7 mouse cellular contexts compared by ENCODE assay signal in the genomic region with DNA sequence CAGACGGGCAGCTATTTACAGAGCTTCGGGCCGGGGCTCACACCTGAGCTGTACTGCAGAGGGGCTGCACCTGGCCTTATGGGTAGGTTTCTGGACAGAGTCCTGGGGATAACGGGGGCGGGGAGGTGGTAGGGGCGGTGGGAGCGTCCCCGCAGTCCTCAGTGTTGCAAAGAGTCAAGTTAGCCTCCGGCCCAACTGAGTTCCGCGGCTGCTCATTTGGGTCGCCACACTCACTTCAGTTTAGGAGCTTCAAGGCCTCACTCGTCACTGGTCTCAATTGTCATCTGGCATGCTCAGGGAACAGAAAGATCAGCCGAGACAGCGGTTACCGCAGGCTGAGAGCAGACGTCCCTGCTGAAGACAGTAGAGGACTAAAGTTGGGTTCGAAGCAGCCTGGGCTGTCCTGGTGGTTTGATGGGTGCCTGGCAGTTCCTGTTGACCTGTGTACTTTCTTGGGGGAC.
DNase-seq lines count a peak whose midpoint lies in the region; ATAC-seq lines count a peak whose summit lies in the region.

No protein-coding gene starts in this region.

- H3K36me3 ChIP-seq in embryonic facial prominence, embryonic 12.5 days: peaks cover 27% of the 10 kb centered on the region
- H3K36me3 ChIP-seq in limb, embryonic 10.5 days: peaks cover 32% of the 10 kb centered on the region
- peaks cover 34% of the 10 kb centered on the region for H3K36me3 ChIP-seq in neural tube, embryonic 13.5 days

- H3K9ac ChIP-seq in embryonic facial prominence, embryonic 12.5 days: peak overlapping the region; percentile 63
- H3K9ac ChIP-seq in neural tube, embryonic 13.5 days: peak overlapping the region; percentile 84

- peak; percentile 32; the same call in 1 of the 2 replicates for ATAC-seq in embryonic facial prominence, embryonic 12.5 days (ENCODE audit: insufficient number of reproducible peaks, insufficient read depth, low FRiP score, low TSS enrichment)
- peak; percentile 62 for ATAC-seq in neural tube, embryonic 13.5 days (ENCODE audit: low read depth)

- DNase-seq in A20 (ENCODE audit: low read depth, low spot score): peak; percentile 73
- DNase-seq in CD4-positive, CD25-positive, alpha-beta regulatory T cell, adult 2 months (ENCODE audit: low read depth, low spot score): peak; percentile 61
- DNase-seq in limb, embryonic 10.5 days (ENCODE audit: low spot score): no peak
- no peak for DNase-seq in gastrocnemius, postnatal 10 days
- no peak for DNase-seq in layer of hippocampus, postnatal 10 days (ENCODE audit: low spot score in 2 of 2)

- no peaks in the 10 kb centered on the region for H3K9me3 ChIP-seq in embryonic facial prominence, embryonic 12.5 days
- no peaks in the 10 kb centered on the region for H3K9me3 ChIP-seq in limb, embryonic 10.5 days (replicated peaks)
- H3K9me3 ChIP-seq in neural tube, embryonic 13.5 days: no peaks in the 10 kb centered on the region

- H3K4me1 ChIP-seq in embryonic facial prominence, embryonic 12.5 days: peaks cover 57% of the 10 kb centered on the region
- H3K4me1 ChIP-seq in limb, embryonic 10.5 days: peaks cover 80% of the 10 kb centered on the region
- H3K4me1 ChIP-seq in neural tube, embryonic 13.5 days (replicated peaks): peaks cover 82% of the 10 kb centered on the region

- H3K27me3 ChIP-seq in embryonic facial prominence, embryonic 12.5 days: no peaks in the 10 kb centered on the region
- no peaks in the 10 kb centered on the region for H3K27me3 ChIP-seq in limb, embryonic 10.5 days (ENCODE audit: low read depth, poor library complexity, severe bottlenecking)
- no peaks in the 10 kb centered on the region for H3K27me3 ChIP-seq in neural tube, embryonic 13.5 days

- H3K27ac ChIP-seq in embryonic facial prominence, embryonic 12.5 days: peak overlapping the region; percentile 94
- peak overlapping the region; percentile 95 for H3K27ac ChIP-seq in limb, embryonic 10.5 days
- peak overlapping the region; percentile 87 for H3K27ac ChIP-seq in neural tube, embryonic 13.5 days (replicated peaks)

- under 1% methylated on average over 15 of the region's 18 CpGs for WGBS in embryonic facial prominence, embryonic 12.5 days
- WGBS in limb, embryonic 10.5 days: under 1% methylated on average over 18 of the region's 18 CpGs
- WGBS in neural tube, embryonic 13.5 days: 0% methylated on average over 18 of the region's 18 CpGs

- H3K4me2 ChIP-seq in embryonic facial prominence, embryonic 12.5 days (replicated peaks): peak overlapping the region; percentile 69
- H3K4me2 ChIP-seq in neural tube, embryonic 13.5 days: peak overlapping the region; percentile 70

- peak overlapping the region; percentile 56 for H3K4me3 ChIP-seq in embryonic facial prominence, embryonic 12.5 days
- peak overlapping the region; percentile 57 for H3K4me3 ChIP-seq in limb, embryonic 10.5 days
- H3K4me3 ChIP-seq in neural tube, embryonic 13.5 days: peak overlapping the region; percentile 56

Comparison
In these comparisons a context has a peak if more than half of its experiments do, and no peak if none do; other contexts are left out.
1. DNase-seq: peak in A20 (single experiment) and CD4-positive, CD25-positive, alpha-beta regulatory T cell, adult 2 months (single experiment); none in limb, embryonic 10.5 days (single experiment), gastrocnemius, postnatal 10 days (single experiment) and layer of hippocampus, postnatal 10 days (0 of 2).
2. Peak in every context shown above with its lines, with median percentiles within 50 percentile points of each other: H3K27ac ChIP-seq and H3K4me3 ChIP-seq.